Mouse (Mus musculus): Measurements from ENCODE around the gene St3gal2.
A peak's percentile ranks its signal among the peaks of the same experiment; 100 is the strongest.

The St3gal2 gene

GRCm38 (mm10) chr8:110997547-110998531, 78.1 kb downstream of the St3gal2 start, which contains the start of gene Ddx19a:
Gene Ddx19a, minus strand, starts transcription at chr8:110997800.
- peak; percentile 93 for DNase-seq

GRCm38 (mm10) chr8:111010230-111010991, 90.7 kb downstream of the St3gal2 start:
- DNase-seq = peak; percentile 41
